Mouse (Mus musculus) liver, adult 2 months (tissue): ENCODE data around the gene U2af1l4. TPM values are rescaled to one million over a fixed set of nuclear protein-coding genes. Genes with fewer than 3 reads are reported as not detected.
A peak's percentile ranks its signal among the peaks of the same experiment; 100 is the strongest.

ENCODE experiments used
- DNase-seq: peaks from one replicate; pipeline ENCODE4 v3.0.0-alpha.2; 2011; ENCODE audit warnings: low read depth, low spot score; ENCODE audit errors: extremely low read depth
- H3K27ac ChIP-seq: fragments of 200-500 bp; replicated peaks from 2 replicates; pipeline ENCODE4 v1.5.1; 2012; ENCODE audit warnings: low read depth, mild to moderate bottlenecking, control low read depth, inconsistent platforms, low read length; ENCODE audit not compliant: insufficient read depth
- H3K27me3 ChIP-seq: fragments of 200-500 bp; 2 replicates; pipeline ENCODE4 v1.6.1; 2012; ENCODE audit warnings: mild to moderate bottlenecking, moderate library complexity, low read length, inconsistent platforms; ENCODE audit not compliant: control insufficient read depth, insufficient read depth
- H3K36me3 ChIP-seq: fragments of 200-500 bp; 2 replicates; pipeline ENCODE4 v1.6.1; 2012; ENCODE audit warnings: low read length, inconsistent platforms; ENCODE audit not compliant: control insufficient read depth, insufficient read depth
- H3K4me1 ChIP-seq: fragments of 200-500 bp; 2 replicates; pipeline ENCODE4 v1.6.1; 2011; ENCODE audit warnings: low read length; ENCODE audit not compliant: control insufficient read depth, insufficient read depth
- H3K4me3 ChIP-seq: fragments of 200-500 bp; 2 replicates; pipeline ENCODE4 v1.5.1; 2011; ENCODE audit warnings: low read depth, mild to moderate bottlenecking, control low read depth, low read length, moderate library complexity; ENCODE audit not compliant: insufficient read depth
- H3K79me2 ChIP-seq: fragments of 200-500 bp; 2 replicates; pipeline ENCODE4 v1.6.1; 2012; ENCODE audit warnings: inconsistent platforms, mild to moderate bottlenecking, low read length, moderate library complexity; ENCODE audit not compliant: control insufficient read depth, insufficient read depth
- H3K9ac ChIP-seq: fragments of 200-500 bp; 2 replicates; pipeline ENCODE4 v1.6.1; 2012; ENCODE audit warnings: low read depth, mild to moderate bottlenecking, control low read depth, inconsistent platforms, low read length
- CTCF ChIP-seq: fragments of 200-500 bp; IDR thresholded peaks from 2 replicates; pipeline ENCODE4 v1.5.1; 2011; ENCODE audit warnings: low read depth, low read length, control low read depth
- POLR2A ChIP-seq: fragments of 200-500 bp; IDR thresholded peaks from 2 replicates; pipeline ENCODE4 v1.6.1; 2011; ENCODE audit warnings: low read length, control low read depth; ENCODE audit not compliant: insufficient read depth; ENCODE audit errors: extremely low read depth
- WGBS: fragments of 180-500 bp; shearing (Covaris S2); methylation state at CpG from one replicate; pipeline ENCODE4 v1.1.7; 2018; 5-methylcytosine and 5-hydroxymethylcytosine counted together
- polyA plus RNA-seq: library from polyadenylated mRNA; depleted of rRNA; stranded (reverse); fragments of >200 nt; gene quantifications from 2 replicates; pipeline ENCODE4 v1.2.3, GENCODE M21; 2012
- total RNA-seq: library from RNA; depleted of rRNA; stranded (reverse); fragments of >200 nt; gene quantifications from 2 replicates; pipeline ENCODE4 v1.2.3, GENCODE M21; 2014

The U2af1l4 gene
- total and polyA plus RNA-seq, 2 experiments, result 16.2 to 34.6 TPM

GRCm38 (mm10) chr7:30533941-30534632 is 29.0 kb upstream of the U2af1l4 start:
- Histone ChIP-seq H3K27me3 (no peaks in the 10 kb centered on the region), H3K27ac (no peak overlapping the region), H3K4me3 (peak overlapping the region; percentile 66; the same call in 1 of the 2 replicates), H3K9ac (peak overlapping the region; percentile 59; the same call in 1 of the 2 replicates), H3K4me1 (no peaks in the 10 kb centered on the region), H3K36me3 (no peaks in the 10 kb centered on the region), H3K79me2 (no peaks in the 10 kb centered on the region)
- WGBS, result 24% methylated on average over 26 of the region's 26 CpGs
- TF ChIP-seq CTCF, result no peak
- TF ChIP-seq POLR2A, result no peak
- DNase-seq, result no peak

GRCm38 (mm10) chr7:30534633-30535577 is 28.2 kb upstream of the U2af1l4 start, which contains the start of gene Arhgap33:
TSS of gene Arhgap33 (minus strand) at chr7:30535060.
- Histone ChIP-seq H3K79me2 (no peaks in the 10 kb centered on the region), H3K9ac (peak within 1 kb of the TSS; percentile 59), H3K36me3 (no peaks in the 10 kb centered on the region), H3K27ac (no peak within 1 kb of the TSS), H3K27me3 (no peaks in the 10 kb centered on the region), H3K4me1 (no peaks in the 10 kb centered on the region), H3K4me3 (peak within 1 kb of the TSS; percentile 66)
- DNase-seq, result peak; percentile 72
- TF ChIP-seq CTCF, result no peak
- no peak for TF ChIP-seq POLR2A
- WGBS, result 1% methylated on average over 79 of the region's 84 CpGs

- no peaks in the 10 kb centered on the region for H3K79me2 ChIP-seq
- no peak overlapping the region for H3K27ac ChIP-seq
- H3K4me1 ChIP-seq, result no peaks in the 10 kb centered on the region
- no peak overlapping the region for H3K9ac ChIP-seq
- no peak overlapping the region for H3K4me3 ChIP-seq
- H3K27me3 ChIP-seq, result no peaks in the 10 kb centered on the region
- H3K36me3 ChIP-seq, result no peaks in the 10 kb centered on the region
- no peak for DNase-seq
- 95% methylated on average over 7 of the region's 7 CpGs for WGBS
- no peak for TF ChIP-seq POLR2A
- TF ChIP-seq CTCF, result no peak
Observed at GRCm38 (mm10) chr7:30540572-30540971, 22.5 kb upstream of the U2af1l4 start.

- Histone ChIP-seq H3K27me3 (no peaks in the 10 kb centered on the region), H3K4me1 (no peaks in the 10 kb centered on the region), H3K79me2 (no peaks in the 10 kb centered on the region), H3K9ac (no peak overlapping the region), H3K4me3 (no peak overlapping the region), H3K36me3 (0 out of 2 replicates have a peak, but pooled peaks cover 2% of the 10 kb centered on the region), H3K27ac (no peak overlapping the region)
- WGBS, result 88% methylated on average over 2 of the region's 2 CpGs
- DNase-seq, result no peak
- TF ChIP-seq CTCF (no peak), POLR2A (no peak)
Observed at GRCm38 (mm10) chr7:30544327-30544726, 18.8 kb upstream of the U2af1l4 start.

- Histone ChIP-seq H3K27me3 (no peaks in the 10 kb centered on the region), H3K9ac (no peak overlapping the region), H3K79me2 (no peaks in the 10 kb centered on the region), H3K36me3 (0 out of 2 replicates have a peak, but pooled peaks cover 2% of the 10 kb centered on the region), H3K27ac (no peak overlapping the region), H3K4me3 (no peak overlapping the region), H3K4me1 (peaks cover 4% of the 10 kb centered on the region; the same call in 1 of the 2 replicates)
- TF ChIP-seq CTCF (no peak), POLR2A (no peak)
- WGBS, result 84% methylated on average over 2 of the region's 2 CpGs
- DNase-seq, result no peak
Observed at GRCm38 (mm10) chr7:30549880-30550279, 13.2 kb upstream of the U2af1l4 start.
